Mouse (Mus musculus) cerebellum, adult 9-10 months (tissue): ENCODE results near the gene Fem1a.

Experiments used
- DNase-seq: peaks from one replicate; pipeline ENCODE4 v3.0.0; 2022

Gene Fem1a

GRCm38 (mm10) chr17:56305826-56306225 lies 49.2 kb downstream of the Fem1a start:
- DNase-seq, result no peak

DNA sequence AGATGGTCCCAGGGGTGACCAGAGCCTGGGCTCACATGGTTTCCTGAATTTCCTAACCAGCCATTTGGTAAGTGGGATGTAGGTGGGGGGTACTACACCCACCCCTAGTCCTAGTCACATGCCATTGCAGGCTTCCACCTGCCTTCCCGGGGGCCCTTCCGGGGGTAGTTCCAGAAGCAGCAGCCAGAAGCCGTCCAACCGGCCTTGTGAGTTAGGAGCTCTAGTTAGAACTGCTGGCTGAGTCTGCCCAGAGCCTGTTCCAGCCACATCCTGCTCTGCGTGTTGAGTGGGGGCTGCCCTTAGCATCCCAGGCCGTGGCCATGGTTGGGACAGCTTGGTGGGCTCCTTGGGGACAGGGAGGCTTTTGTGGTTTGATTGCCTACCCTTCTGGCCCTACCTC lies 51.5 kb downstream of the Fem1a start:
- DNase-seq, result no peak

DNA sequence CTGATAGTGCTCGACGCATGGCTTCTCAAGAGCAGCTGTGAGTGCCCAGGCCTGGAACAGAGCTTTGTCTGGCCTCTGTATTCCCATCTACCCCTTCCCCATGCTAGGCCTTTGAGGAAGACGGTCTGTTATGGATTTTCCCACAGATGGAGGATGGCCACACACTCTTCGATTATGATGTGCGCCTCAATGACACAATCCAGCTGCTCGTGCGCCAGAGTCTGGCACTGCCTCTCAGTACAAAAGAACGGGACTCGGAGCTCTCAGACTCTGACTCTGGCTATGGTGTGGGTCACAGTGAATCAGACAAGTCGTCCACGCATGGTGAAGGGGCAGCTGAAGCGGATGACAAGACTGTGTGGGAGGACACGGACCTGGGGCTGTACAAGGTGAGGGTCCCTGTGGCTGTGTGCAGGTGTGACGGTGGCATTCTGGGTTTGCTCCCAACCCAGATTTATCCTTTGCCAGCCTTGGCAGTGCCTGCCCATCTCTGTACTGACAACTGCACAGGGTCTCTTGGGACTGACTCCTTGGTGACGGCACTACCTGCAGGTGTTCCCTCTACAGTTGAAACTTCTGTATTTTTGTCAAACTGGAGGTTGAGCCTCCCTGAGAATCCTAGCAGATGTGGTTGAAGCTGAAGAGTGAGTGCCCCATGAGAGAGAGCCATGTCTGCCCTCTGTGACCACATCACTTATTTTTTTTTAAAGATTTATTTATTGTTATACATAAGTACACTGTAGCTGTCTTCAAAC lies 52.8 kb downstream of the Fem1a start:
- no peak for DNase-seq
